Mouse (Mus musculus): ENCODE data around the gene Cryba4. TPM values are rescaled to one million over a fixed set of nuclear protein-coding genes. Genes with fewer than 3 reads are reported as not detected.
A peak's percentile ranks its signal among the peaks of the same experiment; 100 is the strongest.

Cryba4 gene
- polyA plus RNA-seq, 1 experiment from 2014 or later: 0.64 TPM

GRCm38 (mm10) chr5:112293800-112294199, 41.5 kb upstream of the Cryba4 start:
- Histone ChIP-seq H3K9me3 (replicated peaks) (no peaks in the 10 kb centered on the region), H3K4me1 (replicated peaks) (peaks cover 67% of the 10 kb centered on the region), H3K4me3 (no peak overlapping the region), H3K4me2 (no peak overlapping the region), H3K27ac (ENCODE audit: poor library complexity, severe bottlenecking) (no peak overlapping the region), H3K27me3 (replicated peaks) (no peaks in the 10 kb centered on the region), H3K9ac (no peak overlapping the region), H3K36me3 (no peaks in the 10 kb centered on the region)
- no peak for ATAC-seq (ENCODE audit: insufficient number of reproducible peaks, low FRiP score)
- 62% methylated on average over 2 of the region's 2 CpGs for WGBS

GRCm38 (mm10) chr5:112292343-112292980, 40.1 kb upstream of the Cryba4 start:
- Histone ChIP-seq H3K4me2 (no peak overlapping the region), H3K36me3 (no peaks in the 10 kb centered on the region), H3K27ac (ENCODE audit: poor library complexity, severe bottlenecking) (no peak overlapping the region), H3K9ac (no peak overlapping the region), H3K4me3 (no peak overlapping the region), H3K4me1 (replicated peaks) (peaks cover 67% of the 10 kb centered on the region), H3K9me3 (replicated peaks) (no peaks in the 10 kb centered on the region), H3K27me3 (replicated peaks) (no peaks in the 10 kb centered on the region)
- 81% methylated on average over 17 of the region's 17 CpGs for WGBS
- no peak for ATAC-seq (ENCODE audit: insufficient number of reproducible peaks, low FRiP score)

- Histone ChIP-seq H3K36me3 (no peaks in the 10 kb centered on the region), H3K4me2 (no peak overlapping the region), H3K27ac (ENCODE audit: poor library complexity, severe bottlenecking) (no peak overlapping the region), H3K27me3 (replicated peaks) (no peaks in the 10 kb centered on the region), H3K9me3 (replicated peaks) (no peaks in the 10 kb centered on the region), H3K9ac (no peak overlapping the region), H3K4me3 (no peak overlapping the region), H3K4me1 (replicated peaks) (peaks cover 62% of the 10 kb centered on the region)
- ATAC-seq (ENCODE audit: insufficient number of reproducible peaks, low FRiP score): no peak
- 87% methylated on average over 5 of the region's 5 CpGs for WGBS
Observed at GRCm38 (mm10) chr5:112291866-112292265, 39.5 kb upstream of the Cryba4 start.

GRCm38 (mm10) chr5:112290536-112290880, 38.2 kb upstream of the Cryba4 start:
- Histone ChIP-seq H3K4me3 (no peak overlapping the region), H3K27me3 (replicated peaks) (no peaks in the 10 kb centered on the region), H3K4me1 (replicated peaks) (peaks cover 59% of the 10 kb centered on the region), H3K9me3 (replicated peaks) (no peaks in the 10 kb centered on the region), H3K4me2 (no peak overlapping the region), H3K36me3 (no peaks in the 10 kb centered on the region), H3K27ac (ENCODE audit: poor library complexity, severe bottlenecking) (no peak overlapping the region), H3K9ac (no peak overlapping the region)
- no peak for ATAC-seq (ENCODE audit: insufficient number of reproducible peaks, low FRiP score)
- WGBS: 90% methylated on average over 8 of the region's 8 CpGs

GRCm38 (mm10) chr5:112289819-112290535, 37.7 kb upstream of the Cryba4 start:
- no peak for ATAC-seq (ENCODE audit: insufficient number of reproducible peaks, low FRiP score)
- peak overlapping the region; percentile 26; the same call in 1 of the 2 replicates for H3K4me2 ChIP-seq

GRCm38 (mm10) chr5:112289236-112289635, 36.9 kb upstream of the Cryba4 start:
- 56% methylated on average over 8 of the region's 8 CpGs for WGBS
- Histone ChIP-seq H3K27me3 (replicated peaks) (no peaks in the 10 kb centered on the region), H3K9me3 (replicated peaks) (no peaks in the 10 kb centered on the region), H3K4me2 (peak overlapping the region; percentile 26), H3K4me3 (no peak overlapping the region), H3K27ac (ENCODE audit: poor library complexity, severe bottlenecking) (no peak overlapping the region), H3K9ac (0 out of 2 replicates have a peak overlapping the region, but pooled peaks have one; percentile 10), H3K4me1 (replicated peaks) (peaks cover 59% of the 10 kb centered on the region), H3K36me3 (no peaks in the 10 kb centered on the region)
- no peak for ATAC-seq (ENCODE audit: insufficient number of reproducible peaks, low FRiP score)

More at GRCm38 (mm10) chr5:112289819-112290535, 37.7 kb upstream of the Cryba4 start:
- peaks cover 59% of the 10 kb centered on the region for H3K4me1 ChIP-seq (replicated peaks)
- no peaks in the 10 kb centered on the region for H3K36me3 ChIP-seq
- H3K27ac ChIP-seq (ENCODE audit: poor library complexity, severe bottlenecking): no peak overlapping the region
- no peaks in the 10 kb centered on the region for H3K9me3 ChIP-seq (replicated peaks)
- H3K9ac ChIP-seq: no peak overlapping the region
- no peak overlapping the region; the same call in 1 of the 2 replicates for H3K4me3 ChIP-seq
- WGBS: 82% methylated on average over 16 of the region's 16 CpGs
- no peaks in the 10 kb centered on the region for H3K27me3 ChIP-seq (replicated peaks)

GRCm38 (mm10) chr5:112288193-112289141, 36.1 kb upstream of the Cryba4 start:
- peaks cover 65% of the 10 kb centered on the region for H3K4me1 ChIP-seq (replicated peaks)
- 0 out of 2 replicates have a peak, but pooled peaks have one; percentile 2 for ATAC-seq (ENCODE audit: insufficient number of reproducible peaks, low FRiP score)
- H3K27me3 ChIP-seq (replicated peaks): no peaks in the 10 kb centered on the region
- no peaks in the 10 kb centered on the region for H3K36me3 ChIP-seq
- no peak overlapping the region; the same call in 1 of the 2 replicates for H3K27ac ChIP-seq (ENCODE audit: poor library complexity, severe bottlenecking)
- H3K4me2 ChIP-seq: peak overlapping the region; percentile 26
- H3K9me3 ChIP-seq (replicated peaks): no peaks in the 10 kb centered on the region
- peak overlapping the region; percentile 14; the same call in 1 of the 2 replicates for H3K4me3 ChIP-seq
- WGBS: 64% methylated on average over 9 of the region's 9 CpGs
- H3K9ac ChIP-seq: no peak overlapping the region

- WGBS: 90% methylated on average over 2 of the region's 2 CpGs
- Histone ChIP-seq H3K9ac (no peak overlapping the region), H3K4me1 (replicated peaks) (peaks cover 68% of the 10 kb centered on the region), H3K36me3 (no peaks in the 10 kb centered on the region), H3K27ac (ENCODE audit: poor library complexity, severe bottlenecking) (no peak overlapping the region), H3K27me3 (replicated peaks) (no peaks in the 10 kb centered on the region), H3K4me2 (no peak overlapping the region), H3K9me3 (replicated peaks) (no peaks in the 10 kb centered on the region), H3K4me3 (no peak overlapping the region)
- ATAC-seq (ENCODE audit: insufficient number of reproducible peaks, low FRiP score): no peak
Observed at GRCm38 (mm10) chr5:112287652-112288051, 35.3 kb upstream of the Cryba4 start.

GRCm38 (mm10) chr5:112286984-112287641, 34.8 kb upstream of the Cryba4 start:
- Histone ChIP-seq H3K9ac (no peak overlapping the region), H3K27ac (ENCODE audit: poor library complexity, severe bottlenecking) (no peak overlapping the region), H3K4me1 (replicated peaks) (peaks cover 73% of the 10 kb centered on the region), H3K9me3 (replicated peaks) (no peaks in the 10 kb centered on the region), H3K27me3 (replicated peaks) (no peaks in the 10 kb centered on the region), H3K4me3 (no peak overlapping the region), H3K36me3 (no peaks in the 10 kb centered on the region), H3K4me2 (no peak overlapping the region)
- no peak for ATAC-seq (ENCODE audit: insufficient number of reproducible peaks, low FRiP score)
- WGBS: 68% methylated on average over 11 of the region's 11 CpGs

GRCm38 (mm10) chr5:112286608-112286983, 34.3 kb upstream of the Cryba4 start:
- H3K27me3 ChIP-seq (replicated peaks): no peaks in the 10 kb centered on the region
- H3K27ac ChIP-seq (ENCODE audit: poor library complexity, severe bottlenecking): no peak overlapping the region
- no peak for ATAC-seq (ENCODE audit: insufficient number of reproducible peaks, low FRiP score)
- no peak overlapping the region for H3K4me3 ChIP-seq
- H3K9me3 ChIP-seq (replicated peaks): no peaks in the 10 kb centered on the region
- no peaks in the 10 kb centered on the region for H3K36me3 ChIP-seq
- H3K9ac ChIP-seq: no peak overlapping the region
- 77% methylated on average over 2 of the region's 2 CpGs for WGBS
- H3K4me2 ChIP-seq: no peak overlapping the region
- H3K4me1 ChIP-seq (replicated peaks): peaks cover 78% of the 10 kb centered on the region
